In the genomic region with DNA sequence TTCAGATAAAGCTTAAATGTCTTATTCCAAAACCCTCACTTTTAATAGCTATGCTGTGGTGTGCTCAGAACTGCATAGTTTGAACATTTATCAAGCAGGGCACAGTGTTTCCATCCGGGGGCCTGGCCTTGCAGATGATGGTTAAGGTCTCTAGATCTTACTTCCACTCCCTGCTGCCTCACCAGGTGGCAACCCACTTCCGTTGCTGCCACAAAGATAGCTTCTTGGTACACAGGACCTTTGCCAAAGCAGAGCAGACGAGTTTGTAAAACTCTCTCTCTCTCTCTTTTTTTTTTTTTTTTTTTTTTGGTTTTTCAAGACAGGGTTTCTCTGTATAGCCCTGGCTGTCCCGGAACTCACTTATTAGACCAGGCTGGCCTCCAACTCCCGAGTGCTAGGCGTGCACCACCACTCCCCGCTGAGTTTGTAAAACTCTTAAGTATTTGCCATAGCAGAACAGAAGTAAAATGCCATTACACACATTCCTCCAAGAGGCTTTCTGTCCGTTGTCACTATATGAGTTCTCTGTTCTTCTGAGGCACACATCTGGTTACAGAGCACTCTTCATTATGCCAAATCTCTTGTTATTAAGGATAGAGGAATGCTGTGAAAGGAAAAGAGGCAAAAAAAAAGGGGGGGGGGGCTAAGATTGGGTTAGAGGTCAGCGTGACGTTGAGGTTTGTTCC, we compare ENCODE assay signal across 8 mouse cellular contexts. TPM values are rescaled to one million over a fixed set of nuclear protein-coding genes. Genes with fewer than 3 reads are reported as not detected.
DNase-seq lines count a peak whose midpoint lies in the region; ATAC-seq and TF ChIP-seq lines count a peak whose summit lies in the region.

No protein-coding gene starts in this region.

- no peaks in the 10 kb centered on the region for H3K36me3 ChIP-seq in hindbrain, postnatal 0 days (ENCODE audit: insufficient read depth, low read length)
- H3K36me3 ChIP-seq in midbrain, embryonic 11.5 days (ENCODE audit: control insufficient read depth, insufficient read depth, low read length) = no peaks in the 10 kb centered on the region

- no peak overlapping the region for H3K27ac ChIP-seq in left cerebral cortex, adult 2 months
- H3K27ac ChIP-seq in hindbrain, postnatal 0 days = peak overlapping the region; percentile 93; the same call in 1 of the 2 replicates
- no peak overlapping the region for H3K27ac ChIP-seq in midbrain, embryonic 11.5 days (ENCODE audit: low read depth, low read length)

- ATAC-seq in hindbrain, postnatal 0 days = no peak
- 0 out of 2 replicates have a peak, but pooled peaks have one; percentile 2 for ATAC-seq in midbrain, embryonic 11.5 days (ENCODE audit: low FRiP score)

- H3K9ac ChIP-seq in hindbrain, postnatal 0 days (replicated peaks; ENCODE audit: low read length) = no peak overlapping the region
- peak overlapping the region; percentile 36; the same call in 1 of the 2 replicates for H3K9ac ChIP-seq in midbrain, embryonic 11.5 days (ENCODE audit: low read length)

- no peaks in the 10 kb centered on the region for H3K9me3 ChIP-seq in hindbrain, postnatal 0 days (ENCODE audit: low read length)
- no peaks in the 10 kb centered on the region for H3K9me3 ChIP-seq in midbrain, embryonic 11.5 days (ENCODE audit: control insufficient read depth, low read length)

- WGBS in hindbrain, postnatal 0 days = 51% methylated on average over 10 of the region's 10 CpGs
- 64% methylated on average over 10 of the region's 10 CpGs for WGBS in midbrain, embryonic 11.5 days

- no peaks in the 10 kb centered on the region for H3K27me3 ChIP-seq in hindbrain, postnatal 0 days (ENCODE audit: insufficient read depth, low read length)
- no peaks in the 10 kb centered on the region for H3K27me3 ChIP-seq in midbrain, embryonic 11.5 days (ENCODE audit: control insufficient read depth, insufficient read depth, low read length)

- H3K4me3 ChIP-seq in left cerebral cortex, adult 2 months = peak overlapping the region; percentile 72
- peak overlapping the region; percentile 93 for H3K4me3 ChIP-seq in hindbrain, postnatal 0 days (ENCODE audit: low read length)
- H3K4me3 ChIP-seq in midbrain, embryonic 11.5 days (ENCODE audit: low read depth, low read length) = peak overlapping the region; percentile 81

- H3K4me1 ChIP-seq in hindbrain, postnatal 0 days (ENCODE audit: insufficient read depth, low read length) = peaks cover 8% of the 10 kb centered on the region; the same call in 1 of the 2 replicates
- no peaks in the 10 kb centered on the region for H3K4me1 ChIP-seq in midbrain, embryonic 11.5 days (ENCODE audit: control insufficient read depth, insufficient read depth, low read length)

- no peak for TF ChIP-seq CTCF in left cerebral cortex, adult 2 months (IDR thresholded peaks at IDR 0.05)
- no peak for TF ChIP-seq CTCF in hindbrain, postnatal 0 days (IDR thresholded peaks at IDR 0.05; ENCODE audit: low read depth)

- no peak for DNase-seq in left cerebral cortex, adult 2 months (ENCODE audit: extremely low spot score in 1 of 2, low spot score in 2 of 2)
- DNase-seq in left cerebral cortex, postnatal 14 days (ENCODE audit: low spot score in 2 of 2) = no peak
- DNase-seq in cerebellum, postnatal 10 days = peak; percentile 18 to 30
- peak; percentile 27 for DNase-seq in hindbrain, postnatal 0 days (ENCODE audit: low spot score)
- no peak for DNase-seq in midbrain, embryonic 11.5 days (ENCODE audit: low spot score, missing footprints)
- peak; percentile 76 to 88 for DNase-seq in thymus, postnatal 36 days
- no peak for DNase-seq in left cerebral cortex, postnatal 10 days (ENCODE audit: extremely low spot score in 1 of 2, low spot score in 2 of 2)
- DNase-seq in layer of hippocampus, adult 18-20 months (ENCODE audit: low spot score in 2 of 2) = no peak

- intact Hi-C loops in left cerebral cortex, adult 2 months (cut with DNase I) = no loop called here
- intact Hi-C loops in left cerebral cortex, postnatal 14 days (cut with DNase I) = loop anchor here (10.0 kb wide), 1 partner anchor 201 kb away; no protein-coding TSS in a partner anchor
- intact Hi-C loops in left cerebral cortex, postnatal 10 days (cut with DNase I) = loop anchor here (10.0 kb wide), 3 partner anchors 109 to 341 kb away; no protein-coding TSS in a partner anchor

- H3K4me2 ChIP-seq in hindbrain, postnatal 0 days (ENCODE audit: low read depth, low read length) = peak overlapping the region; percentile 71
- H3K4me2 ChIP-seq in midbrain, embryonic 11.5 days = peak overlapping the region; percentile 27

RNA-seq across cellular contexts. Expression of gene C1galt1, which starts 0.8 kb away (rescaled TPM):
- total RNA-seq in left cerebral cortex, adult 2 months (2021) = 10 to 100 TPM; 12.4 to 13.7 TPM
- 10 to 100 TPM; 14.6 to 17.2 TPM for total RNA-seq in left cerebral cortex, postnatal 14 days (2021)
- 14.3 and 14.8 TPM in 2 replicates for total RNA-seq in hindbrain, postnatal 0 days (2014; rRNA removed)
- 1.5 and 1.8 TPM in 2 replicates for polyA plus RNA-seq in hindbrain, postnatal 0 days (2015; fragmentation: Nextera tagmentation; extraction: Ambion mirVana)
- 2.6 and 3.1 TPM in 2 replicates for polyA plus RNA-seq in midbrain, embryonic 11.5 days (2014; fragmentation: Nextera tagmentation; extraction: Ambion mirVana)
- total RNA-seq in left cerebral cortex, postnatal 10 days (2021) = 10 to 100 TPM; 16.7 to 19.0 TPM
- 1 to 10 TPM; 8.9 to 9.3 TPM for total RNA-seq in layer of hippocampus, adult 18-20 months (2021)

Comparison
In these comparisons a context has a peak if more than half of its experiments do, and no peak if none do; other contexts are left out.
1. DNase-seq: peak in cerebellum, postnatal 10 days (2 of 2), hindbrain, postnatal 0 days (single experiment) and thymus, postnatal 36 days (2 of 2); none in left cerebral cortex, adult 2 months (0 of 2), left cerebral cortex, postnatal 14 days (0 of 2), midbrain, embryonic 11.5 days (single experiment), left cerebral cortex, postnatal 10 days (0 of 2) and layer of hippocampus, adult 18-20 months (0 of 2).
2. Peak in every context shown above with its lines, with median percentiles within 50 percentile points of each other: H3K4me3 ChIP-seq.